Mouse (Mus musculus) embryonic facial prominence, embryonic 11.5 days (tissue): ENCODE results near the gene Prkag3. TPM values are rescaled to one million over a fixed set of nuclear protein-coding genes. Genes with fewer than 3 reads are reported as not detected.

ENCODE experiments used
- ATAC-seq: fragments of 200-750 bp; cut with Nextera tagmentation; replicated peaks from 2 replicates; pipeline ENCODE4 v1.8.0; 2017; ENCODE audit warnings: low read depth; ENCODE audit not compliant: insufficient number of reproducible peaks, low FRiP score, low TSS enrichment
- DNase-seq: peaks from one replicate; pipeline ENCODE4 v3.0.0-alpha.2; 2015; ENCODE audit warnings: low spot score
- H3K27ac ChIP-seq: fragments of 300-500 bp; sonication (generic); replicated peaks from 2 replicates; pipeline ENCODE4 v1.5.1; 2014; ENCODE audit warnings: mild to moderate bottlenecking, low read depth, low read length, control low read depth
- H3K27me3 ChIP-seq: fragments of 300-500 bp; sonication (generic); 2 replicates; pipeline ENCODE4 v1.6.1; 2014; ENCODE audit warnings: mild to moderate bottlenecking, low read length, moderate library complexity, mixed read lengths; ENCODE audit not compliant: control insufficient read depth, insufficient read depth
- H3K36me3 ChIP-seq: fragments of 300-500 bp; sonication (generic); replicated peaks from 2 replicates; pipeline ENCODE4 v1.6.1; 2014; ENCODE audit warnings: low read depth, mild to moderate bottlenecking, low read length, moderate library complexity, mixed read lengths; ENCODE audit not compliant: control insufficient read depth, insufficient read depth
- H3K4me1 ChIP-seq: fragments of 300-500 bp; sonication (generic); 2 replicates; pipeline ENCODE4 v1.6.1; 2014; ENCODE audit warnings: low read length, mixed read lengths; ENCODE audit not compliant: control insufficient read depth, insufficient read depth
- H3K4me2 ChIP-seq: fragments of 300-500 bp; sonication (generic); 2 replicates; pipeline ENCODE4 v1.6.1; 2014; ENCODE audit warnings: low read depth, mild to moderate bottlenecking, control low read depth, low read length, moderate library complexity
- H3K4me3 ChIP-seq: fragments of 300-500 bp; sonication (generic); 2 replicates; pipeline ENCODE4 v1.5.1; 2014; ENCODE audit warnings: low read depth, low read length, control low read depth
- H3K9ac ChIP-seq: fragments of 300-500 bp; sonication (generic); replicated peaks from 2 replicates; pipeline ENCODE4 v1.6.1; 2014; ENCODE audit warnings: mild to moderate bottlenecking, control low read depth, low read length
- H3K9me3 ChIP-seq: fragments of 300-500 bp; sonication (generic); replicated peaks from 2 replicates; pipeline ENCODE4 v1.6.1; 2016; ENCODE audit warnings: mild to moderate bottlenecking, low read length, inconsistent platforms, mixed read lengths; ENCODE audit not compliant: control insufficient read depth
- WGBS: fragments of 180-500 bp; shearing (Covaris S2); extraction: QIAGEN DNeasy Blood & Tissue Kit; methylation state at CpG from one replicate; pipeline ENCODE4 v1.1.7; 2014; 5-methylcytosine and 5-hydroxymethylcytosine counted together
- polyA plus RNA-seq: library from polyadenylated mRNA; unstranded; fragments of >200 nt; fragmentation: Nextera tagmentation; extraction: Ambion mirVana; gene quantifications from 2 replicates; pipeline ENCODE4 v1.2.1, GENCODE M21; 2014

Prkag3 gene
- not detected in 2 replicates for polyA plus RNA-seq

DNA sequence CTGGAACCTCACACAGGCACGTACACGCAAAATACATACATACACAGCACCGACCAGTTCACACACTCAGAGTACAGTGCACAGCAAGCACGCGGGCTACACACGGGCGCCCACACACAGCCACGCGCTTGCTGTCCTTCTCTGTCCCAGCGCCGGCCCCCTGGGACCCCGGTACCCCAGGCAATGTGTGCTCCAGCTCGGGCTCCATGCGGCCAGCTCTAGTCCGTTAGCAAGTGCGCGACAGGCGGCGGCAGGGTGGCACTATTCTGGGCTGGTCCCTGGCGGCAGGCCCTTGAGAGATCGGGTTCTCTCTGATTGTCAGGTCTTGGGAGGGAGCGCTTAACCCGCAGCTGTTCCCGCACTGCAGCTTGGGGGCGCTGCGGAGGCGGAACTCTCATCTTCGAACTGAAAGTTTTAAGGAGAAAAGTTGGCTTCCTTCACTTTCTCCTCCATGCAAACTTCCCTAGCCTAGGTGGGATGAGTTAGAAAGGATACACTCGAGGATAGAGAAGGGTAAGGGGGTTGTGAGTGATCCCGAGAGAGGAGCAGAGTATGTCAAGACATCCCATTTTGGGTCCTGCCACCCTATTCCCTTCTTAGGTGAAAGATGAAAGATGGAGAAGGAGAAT is at the start of gene Prkag3:
Prkag3 (minus strand) TSS at position 579 of the 629 bp plus-strand sequence.
- WGBS, result 11% methylated on average over 30 of the region's 30 CpGs
- Histone ChIP-seq H3K4me1 (no peaks in the 10 kb centered on the region), H3K27ac (no peak within 1 kb of the TSS), H3K4me2 (peak within 1 kb of the TSS; percentile 25), H3K9ac (peak within 1 kb of the TSS; percentile 3; the same call in 1 of the 2 replicates), H3K4me3 (no peak within 1 kb of the TSS), H3K36me3 (no peaks in the 10 kb centered on the region), H3K27me3 (peaks cover 3% of the 10 kb centered on the region; the same call in 1 of the 2 replicates), H3K9me3 (no peaks in the 10 kb centered on the region)
- DNase-seq (peak; percentile 71), ATAC-seq (peak; percentile 34; the same call in 1 of the 2 replicates)

DNA sequence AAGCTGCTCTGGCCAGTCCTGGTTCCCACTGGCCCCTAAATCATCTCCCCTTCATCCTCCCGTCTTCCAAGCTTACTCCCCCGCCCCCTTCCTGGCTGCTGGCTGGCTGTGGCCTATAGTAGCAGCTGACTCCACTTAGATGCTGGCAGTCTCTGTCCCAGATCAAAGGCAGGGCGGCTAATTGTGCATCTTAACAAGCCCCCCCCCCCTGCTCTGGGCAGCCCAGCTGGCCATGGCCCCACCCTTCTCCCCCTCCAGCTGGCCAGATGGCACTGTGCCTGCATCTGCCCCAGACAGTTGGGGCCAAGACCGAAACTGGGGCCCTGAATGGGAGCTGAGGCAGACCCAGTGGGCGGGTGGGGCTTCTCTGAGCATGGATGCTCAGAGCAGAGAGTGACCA is 48.4 kb upstream of the Prkag3 start:
- Histone ChIP-seq H3K4me2 (no peak overlapping the region), H3K4me3 (no peak overlapping the region), H3K27me3 (peaks cover 83% of the 10 kb centered on the region), H3K27ac (no peak overlapping the region), H3K36me3 (no peaks in the 10 kb centered on the region), H3K9ac (no peak overlapping the region), H3K4me1 (peaks cover 17% of the 10 kb centered on the region), H3K9me3 (no peaks in the 10 kb centered on the region)
- 0% methylated on average over 5 of the region's 5 CpGs for WGBS
- DNase-seq (peak; percentile 63), ATAC-seq (peak; percentile 41; the same call in 1 of the 2 replicates)

DNA sequence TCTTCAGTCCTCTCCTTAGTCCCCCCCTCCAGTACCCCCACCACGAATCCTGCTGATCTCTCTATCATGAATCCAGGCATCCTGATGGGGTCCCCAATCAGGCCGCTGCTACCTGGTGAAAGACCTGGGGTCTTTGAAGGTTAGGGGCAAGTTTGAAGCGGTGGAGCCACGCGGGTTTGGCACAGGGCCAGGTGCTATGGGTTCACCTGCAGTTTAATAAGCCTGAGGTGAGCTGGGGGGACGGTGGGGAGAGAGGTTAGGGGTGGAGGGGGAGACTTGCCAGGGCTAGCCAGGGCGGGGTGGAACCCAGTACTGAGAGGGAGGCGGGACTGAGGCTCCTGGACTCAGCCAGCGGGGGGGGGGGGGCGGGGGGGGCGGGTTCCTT is 46.1 kb upstream of the Prkag3 start:
- H3K4me1 ChIP-seq, result peaks cover 18% of the 10 kb centered on the region
- WGBS, result 1% methylated on average over 6 of the region's 11 CpGs
- no peak overlapping the region for H3K9ac ChIP-seq

DNA sequence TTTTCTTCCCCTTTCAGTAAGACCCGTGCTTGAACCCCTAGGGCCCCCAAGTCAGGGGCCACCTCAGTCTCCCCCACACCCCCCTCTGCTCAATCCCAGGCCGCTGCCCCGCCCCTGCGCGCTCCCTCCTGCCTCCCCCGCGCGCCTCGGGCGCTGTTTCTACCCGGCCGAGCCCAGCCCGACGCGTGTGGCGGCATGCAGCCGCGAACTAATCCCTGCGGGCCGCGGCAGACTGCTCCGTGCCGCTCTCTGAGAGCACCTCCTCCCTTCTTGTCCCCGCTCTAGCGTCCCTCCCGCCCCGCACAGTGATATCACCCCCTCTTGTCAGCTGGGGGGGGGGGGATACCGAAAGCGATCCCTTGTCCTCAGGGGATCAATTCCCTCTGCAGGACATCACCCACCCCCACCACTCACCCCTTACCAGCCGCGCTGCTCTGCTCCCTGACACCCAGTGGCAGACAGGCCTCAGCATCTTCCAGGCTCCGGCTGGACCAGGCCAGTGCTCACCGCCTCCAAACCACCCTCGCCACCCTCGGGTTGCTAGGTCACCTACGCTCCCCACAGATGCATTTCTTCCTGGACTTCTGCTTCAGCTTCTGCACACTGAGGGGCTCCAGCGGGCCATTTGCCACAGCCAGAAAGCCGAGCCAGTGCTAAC is 45.6 kb upstream of the Prkag3 start:
- Histone ChIP-seq H3K4me1 (peaks cover 18% of the 10 kb centered on the region), H3K36me3 (no peaks in the 10 kb centered on the region), H3K27me3 (peaks cover 87% of the 10 kb centered on the region), H3K4me3 (peak overlapping the region; percentile 23), H3K27ac (no peak overlapping the region), H3K9me3 (no peaks in the 10 kb centered on the region), H3K4me2 (peak overlapping the region; percentile 39), H3K9ac (0 out of 2 replicates have a peak overlapping the region, but pooled peaks have one; percentile 2)
- 1% methylated on average over 35 of the region's 38 CpGs for WGBS
- ATAC-seq (peak; percentile 51; the same call in 1 of the 2 replicates), DNase-seq (peak; percentile 67)

More for the DNA sequence above, 46.1 kb upstream of the Prkag3 start:
- H3K9me3 ChIP-seq, result no peaks in the 10 kb centered on the region
- no peak overlapping the region; the same call in 1 of the 2 replicates for H3K4me2 ChIP-seq
- H3K27ac ChIP-seq, result no peak overlapping the region
- peaks cover 85% of the 10 kb centered on the region for H3K27me3 ChIP-seq
- H3K36me3 ChIP-seq, result no peaks in the 10 kb centered on the region
- ATAC-seq (no peak), DNase-seq (no peak)
- H3K4me3 ChIP-seq, result peak overlapping the region; percentile 23

DNA sequence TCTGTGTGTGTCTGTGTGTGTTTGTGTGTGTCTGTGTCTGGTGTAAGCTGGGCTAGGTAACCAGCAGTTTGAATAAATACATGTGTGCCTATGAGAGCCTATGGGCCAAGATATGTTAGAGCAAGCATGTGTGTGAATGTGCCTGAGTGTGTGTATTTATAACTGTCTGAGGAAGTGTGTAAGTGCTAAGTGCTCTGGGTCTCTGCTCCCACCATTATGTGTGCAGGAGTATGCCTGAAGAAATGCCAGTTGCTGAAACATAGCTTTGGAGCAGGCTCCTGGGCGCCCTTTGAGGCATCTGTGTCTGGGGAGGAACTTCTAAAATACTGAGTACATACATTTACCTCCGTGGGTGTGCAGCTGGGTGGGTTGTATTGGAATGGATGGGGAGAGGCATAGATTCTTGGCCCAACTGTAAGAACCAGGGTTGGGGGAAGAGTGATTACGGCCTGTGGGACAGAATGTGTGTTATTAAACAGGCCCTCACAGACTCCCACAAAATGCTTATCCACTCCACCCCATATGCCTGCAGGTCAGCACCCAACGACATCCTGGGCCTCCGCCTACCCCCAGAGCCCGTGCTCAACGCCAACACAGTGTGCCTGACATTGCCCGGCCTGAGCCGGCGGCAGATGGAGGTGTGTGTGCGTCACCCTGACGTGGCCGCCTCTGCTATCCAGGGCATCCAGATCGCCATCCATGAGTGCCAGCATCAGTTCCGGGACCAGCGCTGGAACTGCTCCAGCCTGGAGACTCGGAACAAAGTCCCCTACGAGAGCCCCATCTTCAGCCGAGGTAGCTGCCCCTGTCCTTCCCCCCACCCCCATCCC is 44.0 kb upstream of the Prkag3 start:
- no peak for DNase-seq
- WGBS, result 7% methylated on average over 19 of the region's 19 CpGs
- Histone ChIP-seq H3K4me3 (no peak overlapping the region), H3K27me3 (peaks cover 81% of the 10 kb centered on the region), H3K4me1 (peaks cover 18% of the 10 kb centered on the region), H3K27ac (no peak overlapping the region), H3K4me2 (no peak overlapping the region), H3K9ac (no peak overlapping the region), H3K9me3 (no peaks in the 10 kb centered on the region), H3K36me3 (no peaks in the 10 kb centered on the region)
- ATAC-seq, result no peak

DNA sequence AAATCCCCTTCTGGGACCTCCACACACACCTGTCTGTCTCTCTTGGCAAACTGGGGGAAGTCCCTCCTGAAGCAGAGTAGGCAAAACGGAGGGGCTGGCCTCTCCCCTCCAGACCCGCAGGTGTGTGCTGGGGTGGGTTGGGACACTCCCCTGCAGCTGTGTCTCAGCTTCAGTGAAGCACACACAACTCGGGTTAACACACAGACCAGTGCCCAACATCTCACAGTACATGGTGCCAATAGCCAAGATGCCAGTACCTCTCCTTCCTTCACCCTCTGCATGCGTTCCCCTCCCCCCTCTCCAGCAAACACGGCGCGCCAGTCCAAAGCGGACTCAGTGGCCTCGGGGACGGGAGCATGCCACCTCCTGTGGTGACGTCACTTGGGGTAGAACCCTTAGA is 42.2 kb upstream of the Prkag3 start, which contains the start of gene Wnt10a:
Wnt10a (plus strand) TSS at position 268 of the 400 bp plus-strand sequence.
- WGBS, result 3% methylated on average over 11 of the region's 11 CpGs

DNA sequence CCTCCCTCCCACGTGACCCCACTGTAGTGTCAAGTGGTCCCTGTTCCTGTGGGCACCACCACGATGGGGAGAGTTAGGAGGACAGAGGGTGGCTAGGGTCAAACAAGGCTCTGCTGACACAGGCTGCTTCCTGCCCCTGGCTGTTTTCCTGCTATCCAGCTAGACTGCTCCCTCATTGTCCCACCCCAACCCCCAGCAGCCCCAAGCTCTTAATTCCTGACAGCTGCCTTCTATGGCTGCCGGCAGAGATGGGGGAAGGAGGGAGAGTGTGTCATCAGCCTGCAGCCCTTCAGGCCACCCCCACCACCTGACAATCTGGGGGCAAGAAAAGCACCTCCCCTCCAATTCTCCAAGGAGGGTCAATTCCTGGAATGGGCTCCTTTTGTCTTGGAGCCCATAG is 41.1 kb upstream of the Prkag3 start:
- H3K9me3 ChIP-seq, result no peaks in the 10 kb centered on the region
- 7% methylated on average over 3 of the region's 3 CpGs for WGBS
- peaks cover 14% of the 10 kb centered on the region for H3K4me1 ChIP-seq
- H3K4me3 ChIP-seq, result no peak overlapping the region
- H3K27me3 ChIP-seq, result peaks cover 75% of the 10 kb centered on the region
- DNase-seq (no peak), ATAC-seq (no peak)
- no peak overlapping the region for H3K27ac ChIP-seq
- no peak overlapping the region for H3K4me2 ChIP-seq
- H3K36me3 ChIP-seq, result no peaks in the 10 kb centered on the region
- H3K9ac ChIP-seq, result no peak overlapping the region

More for the DNA sequence above, 42.2 kb upstream of the Prkag3 start, which contains the start of gene Wnt10a:
- Histone ChIP-seq H3K4me3 (peak within 1 kb of the TSS; percentile 25), H3K9me3 (no peaks in the 10 kb centered on the region), H3K9ac (no peak within 1 kb of the TSS), H3K36me3 (no peaks in the 10 kb centered on the region), H3K4me2 (peak within 1 kb of the TSS; percentile 14), H3K4me1 (peaks cover 15% of the 10 kb centered on the region), H3K27ac (no peak within 1 kb of the TSS), H3K27me3 (peaks cover 75% of the 10 kb centered on the region)
- no peak for ATAC-seq
- DNase-seq, result no peak
